Mouse (Mus musculus): ENCODE data around the gene Olfr1368. TPM values are rescaled to one million over a fixed set of nuclear protein-coding genes. Genes with fewer than 3 reads are reported as not detected.
"Not testable (repeated sequence)": the region's sequence is repeated elsewhere in the genome, so short reads cannot be mapped to it uniquely, and the experiment has no call there.

The Olfr1368 gene
- polyA plus RNA-seq, 1 experiment from 2014 or later: not detected

DNA sequence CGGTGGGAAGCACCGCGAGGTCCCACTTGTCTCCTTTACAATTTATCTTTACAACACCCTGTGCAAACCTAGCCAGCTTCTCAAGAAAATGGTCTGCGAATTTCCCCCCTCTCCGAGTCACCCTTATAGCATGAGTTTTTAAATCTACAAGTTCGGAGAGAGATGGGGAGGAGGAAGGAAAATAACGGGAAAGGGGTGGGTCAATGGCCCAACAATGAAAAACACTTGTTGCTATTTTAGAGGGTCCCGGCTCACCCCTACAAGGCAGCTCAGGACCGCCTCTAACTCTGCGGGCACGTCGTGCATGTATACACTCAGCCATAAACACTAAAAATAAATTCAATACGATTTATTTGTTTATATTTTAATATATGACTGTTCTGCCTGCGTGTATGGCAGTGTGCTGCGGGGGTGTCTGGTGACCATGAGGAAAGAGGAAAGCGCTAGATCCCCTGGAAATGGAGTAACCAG lies 14.4 kb upstream of the Olfr1368 start:
- Histone ChIP-seq H3K9ac (ENCODE audit: low read length) (peak overlapping the region; percentile 70), H3K27ac (ENCODE audit: low read length) (no peak overlapping the region), H3K27me3 (ENCODE audit: control insufficient read depth, insufficient read depth, low read length) (no peaks in the 10 kb centered on the region), H3K4me2 (ENCODE audit: low read depth, low read length) (peak overlapping the region; percentile 98), H3K36me3 (ENCODE audit: control insufficient read depth, insufficient read depth, low read length) (no peaks in the 10 kb centered on the region), H3K9me3 (replicated peaks; ENCODE audit: control insufficient read depth, low read length) (no peaks in the 10 kb centered on the region), H3K4me3 (replicated peaks; ENCODE audit: low read length) (peak overlapping the region; percentile 83), H3K4me1 (ENCODE audit: control insufficient read depth, insufficient read depth, low read length) (peaks cover 8% of the 10 kb centered on the region; the same call in 1 of the 2 replicates)
- under 1% methylated on average over 16 of the region's 16 CpGs for WGBS
- 0 out of 2 replicates have a peak, but pooled peaks have one; percentile 12 for ATAC-seq (ENCODE audit: insufficient read depth, low FRiP score)

GRCm38 (mm10) chr13:21159475-21159819 lies 13.8 kb upstream of the Olfr1368 start:
- no peaks in the 10 kb centered on the region for H3K9me3 ChIP-seq (replicated peaks; ENCODE audit: control insufficient read depth, low read length)
- H3K4me1 ChIP-seq (ENCODE audit: control insufficient read depth, insufficient read depth, low read length): peaks cover 8% of the 10 kb centered on the region; the same call in 1 of the 2 replicates
- H3K9ac ChIP-seq (ENCODE audit: low read length): peak overlapping the region; percentile 70
- no peak overlapping the region for H3K27ac ChIP-seq (ENCODE audit: low read length)
- WGBS: under 1% methylated on average over 15 of the region's 15 CpGs
- H3K4me2 ChIP-seq (ENCODE audit: low read depth, low read length): peak overlapping the region; percentile 98
- H3K36me3 ChIP-seq (ENCODE audit: control insufficient read depth, insufficient read depth, low read length): no peaks in the 10 kb centered on the region
- peak overlapping the region; percentile 83 for H3K4me3 ChIP-seq (replicated peaks; ENCODE audit: low read length)
- H3K27me3 ChIP-seq (ENCODE audit: control insufficient read depth, insufficient read depth, low read length): no peaks in the 10 kb centered on the region
- ATAC-seq (ENCODE audit: insufficient read depth, low FRiP score): no peak

- peak overlapping the region; percentile 70 for H3K9ac ChIP-seq (ENCODE audit: low read length)
- H3K4me1 ChIP-seq (ENCODE audit: control insufficient read depth, insufficient read depth, low read length): peaks cover 8% of the 10 kb centered on the region; the same call in 1 of the 2 replicates
- H3K36me3 ChIP-seq (ENCODE audit: control insufficient read depth, insufficient read depth, low read length): no peaks in the 10 kb centered on the region
- ATAC-seq (ENCODE audit: insufficient read depth, low FRiP score): no peak
- H3K27me3 ChIP-seq (ENCODE audit: control insufficient read depth, insufficient read depth, low read length): no peaks in the 10 kb centered on the region
- peak overlapping the region; percentile 98 for H3K4me2 ChIP-seq (ENCODE audit: low read depth, low read length)
- H3K4me3 ChIP-seq (replicated peaks; ENCODE audit: low read length): peak overlapping the region; percentile 83
- H3K9me3 ChIP-seq (replicated peaks; ENCODE audit: control insufficient read depth, low read length): no peaks in the 10 kb centered on the region
- WGBS: under 1% methylated on average over 19 of the region's 19 CpGs
- H3K27ac ChIP-seq (ENCODE audit: low read length): no peak overlapping the region
These were observed 13.3 kb upstream of the Olfr1368 start for GRCm38 (mm10) chr13:21158785-21159474.

GRCm38 (mm10) chr13:21158071-21158470 lies 12.4 kb upstream of the Olfr1368 start:
- no peak for ATAC-seq (ENCODE audit: insufficient read depth, low FRiP score)
- Histone ChIP-seq H3K4me2 (ENCODE audit: low read depth, low read length) (peak overlapping the region; percentile 98; the same call in 1 of the 2 replicates), H3K4me1 (ENCODE audit: control insufficient read depth, insufficient read depth, low read length) (peaks cover 8% of the 10 kb centered on the region; the same call in 1 of the 2 replicates), H3K27ac (ENCODE audit: low read length) (no peak overlapping the region), H3K27me3 (ENCODE audit: control insufficient read depth, insufficient read depth, low read length) (no peaks in the 10 kb centered on the region), H3K9ac (ENCODE audit: low read length) (no peak overlapping the region), H3K9me3 (replicated peaks; ENCODE audit: control insufficient read depth, low read length) (no peaks in the 10 kb centered on the region), H3K36me3 (ENCODE audit: control insufficient read depth, insufficient read depth, low read length) (no peaks in the 10 kb centered on the region), H3K4me3 (replicated peaks; ENCODE audit: low read length) (peak overlapping the region; percentile 83; the same call in 1 of the 2 replicates)
- WGBS: 13% methylated on average over 9 of the region's 9 CpGs

- H3K36me3 ChIP-seq (ENCODE audit: control insufficient read depth, insufficient read depth, low read length): no peaks in the 10 kb centered on the region
- H3K27ac ChIP-seq (ENCODE audit: low read length): no peak overlapping the region
- 78% methylated on average over 5 of the region's 5 CpGs for WGBS
- no peak overlapping the region for H3K9ac ChIP-seq (ENCODE audit: low read length)
- H3K4me2 ChIP-seq (ENCODE audit: low read depth, low read length): no peak overlapping the region
- no peak for ATAC-seq (ENCODE audit: insufficient read depth, low FRiP score)
- H3K9me3 ChIP-seq (replicated peaks; ENCODE audit: control insufficient read depth, low read length): no peaks in the 10 kb centered on the region
- H3K4me1 ChIP-seq (ENCODE audit: control insufficient read depth, insufficient read depth, low read length): peaks cover 8% of the 10 kb centered on the region; the same call in 1 of the 2 replicates
- no peak overlapping the region for H3K4me3 ChIP-seq (replicated peaks; ENCODE audit: low read length)
- H3K27me3 ChIP-seq (ENCODE audit: control insufficient read depth, insufficient read depth, low read length): no peaks in the 10 kb centered on the region
These were observed 10.2 kb upstream of the Olfr1368 start for GRCm38 (mm10) chr13:21155888-21156287.

DNA sequence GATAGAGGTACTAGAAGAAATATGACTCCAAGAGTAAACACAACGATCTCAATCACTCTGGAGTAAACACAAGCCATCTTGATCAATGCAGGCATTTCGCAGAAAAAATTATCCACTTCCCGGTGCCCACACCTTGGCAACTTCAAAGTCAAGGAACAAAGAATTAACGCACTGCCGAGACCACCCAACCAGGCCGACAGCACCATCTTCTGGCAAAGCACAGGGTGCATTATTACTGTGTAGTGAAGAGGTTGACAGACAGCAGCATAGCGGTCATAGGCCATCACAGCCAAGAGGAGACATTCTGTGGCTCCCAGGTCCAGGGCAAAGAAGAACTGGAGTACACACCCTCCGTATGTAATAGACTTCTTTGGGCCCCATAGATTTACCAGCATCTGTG lies 3.2 kb downstream of the Olfr1368 start:
- no peak for ATAC-seq (ENCODE audit: insufficient read depth, low FRiP score)
- WGBS: 36% methylated on average over 8 of the region's 8 CpGs
- H3K27ac ChIP-seq (ENCODE audit: low read length): no peak overlapping the region

DNA sequence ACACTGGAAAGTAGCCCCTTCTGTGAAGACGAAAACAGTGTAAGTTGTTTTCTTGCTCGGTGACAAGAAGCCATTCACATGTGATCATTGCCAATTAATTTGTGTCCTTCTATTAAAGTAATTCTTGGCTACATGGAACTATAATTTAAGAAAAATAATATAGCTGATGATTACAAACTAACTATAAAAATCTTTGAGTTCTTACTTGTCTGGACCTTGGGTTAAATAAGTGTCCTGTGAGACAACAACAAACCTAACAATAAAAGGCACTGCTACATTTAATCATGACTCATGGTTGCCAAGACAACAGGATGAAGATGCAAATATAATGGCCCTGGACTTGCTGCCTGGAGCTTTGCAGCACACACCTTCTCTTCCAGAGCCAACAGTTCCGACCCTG lies 16.3 kb downstream of the Olfr1368 start, which contains the start of gene Olfr263:
Olfr263 (plus strand) TSS at position 301 of the 400 bp plus-strand sequence.
- ATAC-seq (ENCODE audit: insufficient read depth, low FRiP score); H3K4me3 ChIP-seq (replicated peaks; ENCODE audit: low read length): not testable (repeated sequence)
- WGBS: 80% methylated on average over 3 of the region's 3 CpGs

More for the DNA sequence above, 3.2 kb downstream of the Olfr1368 start:
- H3K4me1 ChIP-seq (ENCODE audit: control insufficient read depth, insufficient read depth, low read length): no peaks in the 10 kb centered on the region
- H3K9me3 ChIP-seq (replicated peaks; ENCODE audit: control insufficient read depth, low read length): no peaks in the 10 kb centered on the region
- H3K36me3 ChIP-seq (ENCODE audit: control insufficient read depth, insufficient read depth, low read length): no peaks in the 10 kb centered on the region
- no peak overlapping the region for H3K9ac ChIP-seq (ENCODE audit: low read length)
- H3K4me2 ChIP-seq (ENCODE audit: low read depth, low read length): no peak overlapping the region
- H3K4me3 ChIP-seq (replicated peaks; ENCODE audit: low read length): no peak overlapping the region
- no peaks in the 10 kb centered on the region for H3K27me3 ChIP-seq (ENCODE audit: control insufficient read depth, insufficient read depth, low read length)

GRCm38 (mm10) chr13:21114121-21114520 lies 31.5 kb downstream of the Olfr1368 start:
- Histone ChIP-seq H3K27me3 (ENCODE audit: control insufficient read depth, insufficient read depth, low read length) (no peaks in the 10 kb centered on the region), H3K27ac (ENCODE audit: low read length) (no peak overlapping the region), H3K9me3 (replicated peaks; ENCODE audit: control insufficient read depth, low read length) (no peaks in the 10 kb centered on the region), H3K4me2 (ENCODE audit: low read depth, low read length) (no peak overlapping the region), H3K4me3 (replicated peaks; ENCODE audit: low read length) (no peak overlapping the region), H3K4me1 (ENCODE audit: control insufficient read depth, insufficient read depth, low read length) (no peaks in the 10 kb centered on the region), H3K36me3 (ENCODE audit: control insufficient read depth, insufficient read depth, low read length) (no peaks in the 10 kb centered on the region), H3K9ac (ENCODE audit: low read length) (no peak overlapping the region)
- ATAC-seq (ENCODE audit: insufficient read depth, low FRiP score): no peak
- 81% methylated on average over 4 of the region's 4 CpGs for WGBS

More for the DNA sequence above, 16.3 kb downstream of the Olfr1368 start, which contains the start of gene Olfr263:
- not testable (repeated sequence) for H3K9me3 ChIP-seq (replicated peaks; ENCODE audit: control insufficient read depth, low read length); H3K27ac ChIP-seq (ENCODE audit: low read length); H3K4me1 ChIP-seq (ENCODE audit: control insufficient read depth, insufficient read depth, low read length); H3K27me3 ChIP-seq (ENCODE audit: control insufficient read depth, insufficient read depth, low read length); H3K36me3 ChIP-seq (ENCODE audit: control insufficient read depth, insufficient read depth, low read length); H3K4me2 ChIP-seq (ENCODE audit: low read depth, low read length); H3K9ac ChIP-seq (ENCODE audit: low read length)

- not testable (repeated sequence) for H3K9me3 ChIP-seq (replicated peaks; ENCODE audit: control insufficient read depth, low read length); H3K36me3 ChIP-seq (ENCODE audit: control insufficient read depth, insufficient read depth, low read length); H3K4me1 ChIP-seq (ENCODE audit: control insufficient read depth, insufficient read depth, low read length); H3K4me3 ChIP-seq (replicated peaks; ENCODE audit: low read length); H3K27ac ChIP-seq (ENCODE audit: low read length); H3K9ac ChIP-seq (ENCODE audit: low read length); H3K4me2 ChIP-seq (ENCODE audit: low read depth, low read length); H3K27me3 ChIP-seq (ENCODE audit: control insufficient read depth, insufficient read depth, low read length); ATAC-seq (ENCODE audit: insufficient read depth, low FRiP score)
- 77% methylated on average over 3 of the region's 3 CpGs for WGBS
These were observed 34.5 kb downstream of the Olfr1368 start, which contains the start of gene Olfr1369-ps1 for GRCm38 (mm10) chr13:21111183-21111582. Gene Olfr1369-ps1 (plus strand): TSS chr13:21111483.

Data from stomach, embryonic 16.5 days (tissue).